Mouse (Mus musculus): ENCODE data around the gene Gpcpd1.
"Not testable (repeated sequence)": the region's sequence is repeated elsewhere in the genome, so short reads cannot be mapped to it uniquely, and the experiment has no call there.

Gene Gpcpd1

GRCm38 (mm10) chr2:132587240-132587779, at the start of gene Gpcpd1:
Gene Gpcpd1, minus strand, starts transcription at chr2:132587729.
- DNase-seq (ENCODE audit: low spot score in 2 of 2) = no peak

GRCm38 (mm10) chr2:132636534-132636933, 49.0 kb upstream of the Gpcpd1 start:
- DNase-seq (ENCODE audit: low spot score in 2 of 2) = no peak

- DNase-seq (ENCODE audit: low spot score in 2 of 2) = no peak
Observed at GRCm38 (mm10) chr2:132628626-132629025, 41.1 kb upstream of the Gpcpd1 start.

- DNase-seq (ENCODE audit: low spot score in 2 of 2) = no peak
Observed at GRCm38 (mm10) chr2:132623092-132623491, 35.6 kb upstream of the Gpcpd1 start.

GRCm38 (mm10) chr2:132617693-132618092, 30.2 kb upstream of the Gpcpd1 start:
- no peak for DNase-seq (ENCODE audit: low spot score in 2 of 2)

GRCm38 (mm10) chr2:132613581-132614188, 26.2 kb upstream of the Gpcpd1 start:
- DNase-seq (ENCODE audit: low spot score in 2 of 2) = peak in 1 of 2 experiments; percentile 38

- DNase-seq (ENCODE audit: low spot score in 2 of 2) = no peak
Observed at GRCm38 (mm10) chr2:132611551-132612233, 24.2 kb upstream of the Gpcpd1 start.

GRCm38 (mm10) chr2:132607141-132608093, 19.9 kb upstream of the Gpcpd1 start:
- peak; percentile 78 to 82 for DNase-seq (ENCODE audit: low spot score in 2 of 2)

- DNase-seq (ENCODE audit: low spot score in 2 of 2) = no peak
Observed at GRCm38 (mm10) chr2:132605795-132606563, 18.4 kb upstream of the Gpcpd1 start.

- no peak for DNase-seq (ENCODE audit: low spot score in 2 of 2)
Observed at GRCm38 (mm10) chr2:132604922-132605321, 17.4 kb upstream of the Gpcpd1 start.

GRCm38 (mm10) chr2:132603706-132604105, 16.2 kb upstream of the Gpcpd1 start:
- DNase-seq (ENCODE audit: low spot score in 2 of 2) = no peak

- DNase-seq (ENCODE audit: low spot score in 2 of 2) = peak in 1 of 2 experiments; percentile 22
Observed at GRCm38 (mm10) chr2:132601777-132602176, 14.2 kb upstream of the Gpcpd1 start.

GRCm38 (mm10) chr2:132600081-132600480, 12.6 kb upstream of the Gpcpd1 start:
- DNase-seq (ENCODE audit: low spot score in 2 of 2) = no peak

GRCm38 (mm10) chr2:132599127-132599526, 11.6 kb upstream of the Gpcpd1 start:
- DNase-seq (ENCODE audit: low spot score in 2 of 2) = peak in 1 of 2 experiments; percentile 6

GRCm38 (mm10) chr2:132597866-132598480, 10.4 kb upstream of the Gpcpd1 start:
- DNase-seq (ENCODE audit: low spot score in 2 of 2) = peak in 1 of 2 experiments; percentile 8

- DNase-seq (ENCODE audit: low spot score in 2 of 2) = peak in 1 of 2 experiments; percentile 64
Observed at GRCm38 (mm10) chr2:132597226-132597625, 9.7 kb upstream of the Gpcpd1 start.

GRCm38 (mm10) chr2:132595601-132596235, 8.2 kb upstream of the Gpcpd1 start:
- DNase-seq (ENCODE audit: low spot score in 2 of 2) = no peak

- no peak for DNase-seq (ENCODE audit: low spot score in 2 of 2)
Observed at GRCm38 (mm10) chr2:132592126-132592525, 4.6 kb upstream of the Gpcpd1 start.

GRCm38 (mm10) chr2:132591579-132591978, 4.0 kb upstream of the Gpcpd1 start:
- DNase-seq (ENCODE audit: low spot score in 2 of 2) = not testable (repeated sequence)

GRCm38 (mm10) chr2:132589906-132590538, 2.5 kb upstream of the Gpcpd1 start:
- DNase-seq (ENCODE audit: low spot score in 2 of 2) = no peak
